Mouse (Mus musculus) regulatory T cell (primary cell): Measurements from ENCODE around the gene Vmn1r142.
"Not testable (repeated sequence)": the region's sequence is repeated elsewhere in the genome, so short reads cannot be mapped to it uniquely, and the experiment has no call there.

Experiments
- in situ Hi-C: fragments of 300-600 bp; cut with MboI, MseI; formaldehyde crosslinking; loops from one replicate; pipeline ENCODE4 v1.15.1; 2025; ENCODE audit warnings: high pct_unique_total_duplicates

Vmn1r142 gene

GRCm38 (mm10) chr7:22163935-22164334, at the start of gene Vmn1r142:
TSS of gene Vmn1r142 (minus strand) at chr7:22164035.
- in situ Hi-C loops: not testable (repeated sequence)

GRCm38 (mm10) chr7:22201164-22201563, 37.3 kb upstream of the Vmn1r142 start, which contains the start of gene Gm8653:
TSS of gene Gm8653 (minus strand) at chr7:22201264.
- in situ Hi-C loops: not testable (repeated sequence)

GRCm38 (mm10) chr7:22189077-22189476, 25.2 kb upstream of the Vmn1r142 start, which contains the start of gene Vmn1r143:
TSS of gene Vmn1r143 (plus strand) at chr7:22189377.
- in situ Hi-C loops: not testable (repeated sequence)

- in situ Hi-C loops: not testable (repeated sequence)
Measured at GRCm38 (mm10) chr7:22134641-22135040, 29.2 kb downstream of the Vmn1r142 start, which contains the start of gene Gm10666. TSS of gene Gm10666 (minus strand) at chr7:22134741.

- in situ Hi-C loops: loop anchor here (25.0 kb wide), 1 partner anchor 1331 kb away; the partner anchor contains the start of gene Vmn1r113
Measured at GRCm38 (mm10) chr7:22118145-22118544, 45.7 kb downstream of the Vmn1r142 start, which contains the start of gene Gm16451. TSS of gene Gm16451 (minus strand) at chr7:22118245.
